Mouse (Mus musculus) lung, postnatal 14 days (tissue): ENCODE measurements around the gene Scgb1b29.
"Not testable (repeated sequence)": the region's sequence is repeated elsewhere in the genome, so short reads cannot be mapped to it uniquely, and the experiment has no call there.

Experiments used
- DNase-seq: peaks from one replicate; pipeline ENCODE4 v3.0.0; 2021

Gene Scgb1b29

GRCm38 (mm10) chr7:32441241-32441640, at the start of gene Scgb1b29:
TSS of gene Scgb1b29 (plus strand) at chr7:32441541.
- DNase-seq: not testable (repeated sequence)

DNA sequence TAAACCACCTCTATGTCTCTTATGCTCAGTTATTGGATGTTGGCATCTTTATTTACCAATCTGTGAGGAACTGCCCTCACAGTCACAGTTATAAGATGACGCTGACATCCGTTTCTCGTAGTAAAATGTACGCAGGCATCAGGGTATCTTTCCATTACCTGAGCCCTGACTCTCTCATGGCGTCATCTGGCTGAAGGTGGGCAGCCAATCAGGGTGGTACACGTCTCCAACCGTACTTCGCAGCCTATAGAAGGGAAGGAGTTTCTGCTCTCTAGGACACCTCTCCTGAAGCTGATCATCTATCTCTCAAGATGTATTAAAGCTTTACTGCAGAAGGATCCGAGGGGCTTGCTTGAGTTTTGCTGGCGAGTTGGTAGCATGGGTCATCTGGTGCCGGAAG, 12.7 kb upstream of the Scgb1b29 start:
- DNase-seq: not testable (repeated sequence)
